Mouse (Mus musculus) liver, adult 2 months (tissue): ENCODE measurements at regions not wholly inside any gene's neighbourhood (a gene's known extent, or its start where the extent isn't known, plus 50 kb on each side); places are given as distances from the start of the nearest gene placed in this dataset.

ENCODE experiments used
- DNase-seq: peaks from one replicate; pipeline ENCODE4 v3.0.0-alpha.2; 2011; ENCODE audit warnings: low read depth, low spot score; ENCODE audit errors: extremely low read depth
- H3K27ac ChIP-seq: fragments of 200-500 bp; replicated peaks from 2 replicates; pipeline ENCODE4 v1.5.1; 2012; ENCODE audit warnings: low read depth, mild to moderate bottlenecking, control low read depth, inconsistent platforms, low read length; ENCODE audit not compliant: insufficient read depth
- H3K27me3 ChIP-seq: fragments of 200-500 bp; 2 replicates; pipeline ENCODE4 v1.6.1; 2012; ENCODE audit warnings: mild to moderate bottlenecking, moderate library complexity, low read length, inconsistent platforms; ENCODE audit not compliant: control insufficient read depth, insufficient read depth
- H3K36me3 ChIP-seq: fragments of 200-500 bp; 2 replicates; pipeline ENCODE4 v1.6.1; 2012; ENCODE audit warnings: low read length, inconsistent platforms; ENCODE audit not compliant: control insufficient read depth, insufficient read depth
- H3K4me1 ChIP-seq: fragments of 200-500 bp; 2 replicates; pipeline ENCODE4 v1.6.1; 2011; ENCODE audit warnings: low read length; ENCODE audit not compliant: control insufficient read depth, insufficient read depth
- H3K4me3 ChIP-seq: fragments of 200-500 bp; 2 replicates; pipeline ENCODE4 v1.5.1; 2011; ENCODE audit warnings: low read depth, mild to moderate bottlenecking, control low read depth, low read length, moderate library complexity; ENCODE audit not compliant: insufficient read depth
- H3K79me2 ChIP-seq: fragments of 200-500 bp; 2 replicates; pipeline ENCODE4 v1.6.1; 2012; ENCODE audit warnings: inconsistent platforms, mild to moderate bottlenecking, low read length, moderate library complexity; ENCODE audit not compliant: control insufficient read depth, insufficient read depth
- H3K9ac ChIP-seq: fragments of 200-500 bp; 2 replicates; pipeline ENCODE4 v1.6.1; 2012; ENCODE audit warnings: low read depth, mild to moderate bottlenecking, control low read depth, inconsistent platforms, low read length
- CTCF ChIP-seq: fragments of 200-500 bp; IDR thresholded peaks from 2 replicates; pipeline ENCODE4 v1.5.1; 2011; ENCODE audit warnings: low read depth, low read length, control low read depth
- POLR2A ChIP-seq: fragments of 200-500 bp; IDR thresholded peaks from 2 replicates; pipeline ENCODE4 v1.6.1; 2011; ENCODE audit warnings: low read length, control low read depth; ENCODE audit not compliant: insufficient read depth; ENCODE audit errors: extremely low read depth
- WGBS: fragments of 180-500 bp; shearing (Covaris S2); methylation state at CpG from one replicate; pipeline ENCODE4 v1.1.7; 2018; 5-methylcytosine and 5-hydroxymethylcytosine counted together

- TF ChIP-seq CTCF = no peak
- TF ChIP-seq POLR2A = no peak
- Histone ChIP-seq H3K36me3 (no peaks in the 10 kb centered on the region), H3K27me3 (no peaks in the 10 kb centered on the region), H3K4me3 (no peak overlapping the region), H3K4me1 (no peaks in the 10 kb centered on the region), H3K79me2 (no peaks in the 10 kb centered on the region), H3K9ac (no peak overlapping the region), H3K27ac (no peak overlapping the region)
- no peak for DNase-seq
- 79% methylated on average over 9 of the region's 9 CpGs for WGBS
Measured at GRCm38 (mm10) chr13:107588399-107589002, 455.7 kb upstream of the Smim15 start.

DNA sequence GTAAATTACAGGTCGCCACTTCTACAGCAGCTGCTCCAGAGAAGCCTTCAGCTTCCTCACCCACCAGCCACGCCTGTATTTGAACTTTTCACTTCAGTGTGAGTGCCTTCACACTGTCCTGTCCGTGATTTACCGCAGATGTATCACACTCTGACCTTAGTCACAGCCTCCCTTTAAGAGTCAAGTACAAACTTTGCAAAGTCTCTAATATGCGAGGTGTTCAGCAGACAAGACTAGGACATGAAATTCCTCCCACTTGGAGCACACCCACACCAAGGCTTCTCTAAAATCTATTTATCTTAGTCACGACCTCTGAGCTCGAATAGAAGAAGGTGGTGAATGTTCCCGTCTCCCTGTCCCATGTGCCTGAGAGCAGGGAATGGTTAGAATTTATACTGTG lies 456.6 kb upstream of the Smim15 start:
- WGBS = 71% methylated on average over 8 of the region's 8 CpGs
- no peak for DNase-seq
- no peaks in the 10 kb centered on the region for H3K27me3 ChIP-seq
- no peak overlapping the region for H3K4me3 ChIP-seq
- H3K36me3 ChIP-seq = no peaks in the 10 kb centered on the region
- TF ChIP-seq POLR2A (no peak), CTCF (no peak)
- no peaks in the 10 kb centered on the region for H3K4me1 ChIP-seq
- H3K27ac ChIP-seq = no peak overlapping the region
- H3K79me2 ChIP-seq = no peaks in the 10 kb centered on the region
- H3K9ac ChIP-seq = no peak overlapping the region

- no peak overlapping the region for H3K27ac ChIP-seq
- H3K27me3 ChIP-seq = no peaks in the 10 kb centered on the region
- no peak for DNase-seq
- H3K4me3 ChIP-seq = no peak overlapping the region
- H3K9ac ChIP-seq = no peak overlapping the region
- no peaks in the 10 kb centered on the region for H3K36me3 ChIP-seq
- WGBS = 74% methylated on average over 9 of the region's 9 CpGs
- no peaks in the 10 kb centered on the region for H3K4me1 ChIP-seq
- no peak for TF ChIP-seq POLR2A
- no peak for TF ChIP-seq CTCF
- H3K79me2 ChIP-seq = no peaks in the 10 kb centered on the region
Measured at GRCm38 (mm10) chr13:107585936-107586335, 458.3 kb upstream of the Smim15 start.

DNA sequence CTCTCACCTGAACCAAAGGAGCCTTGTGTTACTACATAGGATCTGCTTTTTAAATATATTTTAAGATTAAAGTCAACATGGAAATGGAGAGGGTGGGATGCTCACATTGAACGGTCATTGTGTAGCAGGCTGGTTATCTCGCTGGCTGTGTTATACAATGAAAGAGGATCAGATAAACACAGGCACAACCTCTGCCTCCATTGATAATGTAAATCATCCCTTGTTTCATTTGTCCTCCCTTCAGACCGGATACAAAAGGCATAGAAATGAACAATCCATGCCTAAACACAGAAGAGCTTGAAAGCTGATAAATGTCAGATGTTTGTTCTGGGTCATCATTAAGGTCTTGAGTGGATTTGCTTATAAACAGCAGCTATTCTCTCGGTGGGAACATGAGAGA lies 458.9 kb upstream of the Smim15 start:
- Histone ChIP-seq H3K36me3 (no peaks in the 10 kb centered on the region), H3K27me3 (no peaks in the 10 kb centered on the region), H3K27ac (no peak overlapping the region), H3K79me2 (no peaks in the 10 kb centered on the region), H3K9ac (no peak overlapping the region), H3K4me1 (no peaks in the 10 kb centered on the region), H3K4me3 (no peak overlapping the region)
- TF ChIP-seq POLR2A (no peak), CTCF (no peak)
- 57% methylated on average over 4 of the region's 4 CpGs for WGBS
- DNase-seq = no peak

DNA sequence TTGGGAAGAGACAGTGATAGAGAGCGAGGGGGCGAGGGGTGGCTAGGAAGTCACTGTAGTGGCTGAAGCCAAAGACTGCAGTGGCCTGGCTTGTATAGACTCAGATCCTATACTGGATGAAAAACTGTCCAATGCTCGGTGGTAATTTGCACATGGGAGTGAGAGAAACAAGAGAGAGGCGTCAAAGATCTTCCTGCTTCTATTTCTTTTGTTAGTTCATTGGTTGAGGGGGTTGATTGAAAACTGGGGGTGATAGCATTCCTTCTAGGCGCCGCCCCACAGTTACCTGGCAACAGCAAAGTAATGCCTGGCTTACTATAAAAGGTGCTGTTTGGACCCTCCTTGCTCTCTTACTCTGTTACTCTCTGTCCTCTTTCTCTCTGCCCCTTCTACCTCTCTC lies 465.3 kb upstream of the Smim15 start:
- Histone ChIP-seq H3K27ac (no peak overlapping the region), H3K9ac (no peak overlapping the region), H3K4me3 (no peak overlapping the region), H3K27me3 (peaks cover 2% of the 10 kb centered on the region; the same call in 1 of the 2 replicates), H3K4me1 (no peaks in the 10 kb centered on the region), H3K36me3 (no peaks in the 10 kb centered on the region), H3K79me2 (no peaks in the 10 kb centered on the region)
- DNase-seq = no peak
- WGBS = 90% methylated on average over 6 of the region's 6 CpGs
- TF ChIP-seq CTCF (no peak), POLR2A (no peak)

DNA sequence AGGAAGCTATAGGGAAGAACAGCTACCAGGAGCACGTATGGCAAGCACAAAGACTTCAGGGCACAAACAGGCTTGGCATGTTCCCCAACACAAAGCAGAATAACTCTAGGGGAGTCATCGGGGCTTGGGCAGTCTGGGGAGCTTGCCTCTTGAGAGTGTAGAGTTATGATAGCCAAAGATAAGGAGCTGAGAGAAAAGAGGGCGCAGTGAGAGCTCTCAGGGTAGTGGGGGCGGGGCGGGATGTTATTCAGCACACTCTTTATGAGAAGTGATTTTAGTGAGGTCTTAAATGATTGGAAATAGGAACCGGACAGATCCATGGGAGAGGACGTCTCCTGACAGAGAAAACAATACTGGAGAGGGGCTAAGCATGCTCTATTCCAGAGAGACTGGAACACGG lies 466.4 kb upstream of the Smim15 start:
- Histone ChIP-seq H3K4me3 (no peak overlapping the region), H3K36me3 (no peaks in the 10 kb centered on the region), H3K79me2 (no peaks in the 10 kb centered on the region), H3K27me3 (peaks cover 2% of the 10 kb centered on the region; the same call in 1 of the 2 replicates), H3K27ac (no peak overlapping the region), H3K9ac (no peak overlapping the region), H3K4me1 (no peaks in the 10 kb centered on the region)
- DNase-seq = no peak
- 78% methylated on average over 8 of the region's 8 CpGs for WGBS
- TF ChIP-seq POLR2A (no peak), CTCF (no peak)
